Mouse (Mus musculus) cerebellum, adult 2 months (tissue): ENCODE data around the gene Gli2.

Experiments
- CTCF ChIP-seq: fragments of 200-500 bp; IDR thresholded peaks from 2 replicates; pipeline ENCODE4 v1.5.1; 2011; ENCODE audit warnings: low read depth, mild to moderate bottlenecking, control low read depth, low read length, moderate library complexity, borderline replicate concordance; ENCODE audit not compliant: insufficient read depth
- POLR2A ChIP-seq: fragments of 200-500 bp; IDR thresholded peaks from 2 replicates; pipeline ENCODE4 v1.6.1; 2011; ENCODE audit warnings: low read length, control low read depth, borderline replicate concordance; ENCODE audit not compliant: insufficient read depth

- TF ChIP-seq CTCF (no peak), POLR2A (no peak)
Measured at GRCm38 (mm10) chr1:118948407-118948806, 105.0 kb downstream of the Gli2 start.
